Mouse (Mus musculus) liver, postnatal 0 days (tissue): ENCODE data around the gene Atf1.

Experiments
- CTCF ChIP-seq: sonication (generic); IDR thresholded peaks from 2 replicates; pipeline ENCODE4 v1.5.1; 2016; ENCODE audit warnings: antibody characterized with exemption, low read depth
- EP300 ChIP-seq: IDR thresholded peaks from 2 replicates; pipeline ENCODE4 v1.6.1; 2016; ENCODE audit warnings: antibody characterized with exemption, low read depth, mild to moderate bottlenecking

- TF ChIP-seq CTCF (no peak), EP300 (no peak)
These were observed 47.4 kb downstream of the Atf1 start for GRCm38 (mm10) chr15:100274790-100275559.
